ENCODE assay signal across 15 mouse cellular contexts in genomic region chr8:70300881-70301280, GRCm38 (mm10). TPM values are rescaled to one million over a fixed set of nuclear protein-coding genes. Genes with fewer than 3 reads are reported as not detected.
A peak's percentile ranks its signal among the peaks of the same experiment; 100 is the strongest.
DNase-seq lines count a peak whose midpoint lies in the region; ATAC-seq lines count a peak whose summit lies in the region.
"Had no signal": no experiment of that assay in that cellular context is flagged by ENCODE, and none has a peak within 500 bp of the region (broad histone marks: within the 10 kb centered on the region; RNA-seq: fewer than 3 reads in every experiment).

No protein-coding gene starts in this region.

- H3K9ac ChIP-seq in lung, embryonic 15.5 days = no peak overlapping the region
- H3K9ac ChIP-seq in neural tube, embryonic 13.5 days = no peak overlapping the region

- H3K4me1 ChIP-seq in erythroblast, embryonic 14.5 days (ENCODE audit: control insufficient read depth) = peaks cover 37% of the 10 kb centered on the region
- H3K4me1 ChIP-seq in lung, embryonic 15.5 days = peaks cover 25% of the 10 kb centered on the region
- peaks cover 25% of the 10 kb centered on the region for H3K4me1 ChIP-seq in limb, embryonic 10.5 days
- peaks cover 30% of the 10 kb centered on the region for H3K4me1 ChIP-seq in neural tube, embryonic 13.5 days (replicated peaks)

- DNase-seq in lung, postnatal 4 days = no peak
- no peak for DNase-seq in limb, embryonic 10.5 days (ENCODE audit: low spot score)
- DNase-seq in cerebellum, adult 11 months = no peak
- DNase-seq in layer of hippocampus, adult 9-10 months (ENCODE audit: low spot score) = no peak
- DNase-seq: cerebellum, postnatal 10 days; kidney, postnatal 25 days; lung, adult 2 months had no signal

- peaks cover 64% of the 10 kb centered on the region for H3K36me3 ChIP-seq in erythroblast, embryonic 14.5 days (ENCODE audit: control insufficient read depth)
- H3K36me3 ChIP-seq in lung, embryonic 15.5 days = peaks cover 48% of the 10 kb centered on the region
- H3K36me3 ChIP-seq in limb, embryonic 10.5 days = peaks cover 69% of the 10 kb centered on the region
- H3K36me3 ChIP-seq in neural tube, embryonic 13.5 days = peaks cover 56% of the 10 kb centered on the region

- 84% methylated on average over 3 of the region's 3 CpGs for WGBS in lung, embryonic 15.5 days
- 82% methylated on average over 3 of the region's 3 CpGs for WGBS in limb, embryonic 10.5 days
- 77% methylated on average over 3 of the region's 3 CpGs for WGBS in neural tube, embryonic 13.5 days

- H3K9me3 ChIP-seq in erythroblast, embryonic 14.5 days (ENCODE audit: control insufficient read depth, low read length) = no peaks in the 10 kb centered on the region
- H3K9me3 ChIP-seq in lung, embryonic 15.5 days = no peaks in the 10 kb centered on the region
- H3K9me3 ChIP-seq in limb, embryonic 10.5 days (replicated peaks) = no peaks in the 10 kb centered on the region
- no peaks in the 10 kb centered on the region for H3K9me3 ChIP-seq in neural tube, embryonic 13.5 days
- H3K9me3 ChIP-seq: G1E; intestine, embryonic 15.5 days had no signal

- no peak for ATAC-seq in erythroblast, adult 5-6 weeks (replicated peaks; ENCODE audit: low FRiP score, poor library complexity, severe bottlenecking)
- no peak for ATAC-seq in lung, embryonic 15.5 days (ENCODE audit: borderline replicate concordance, extremely low read depth, low FRiP score, low TSS enrichment)
- no peak for ATAC-seq in neural tube, embryonic 13.5 days (ENCODE audit: low read depth)
- ATAC-seq: intestine, embryonic 15.5 days had no signal

- H3K4me2 ChIP-seq in lung, embryonic 15.5 days = peak overlapping the region; percentile 85; the same call in 1 of the 2 replicates
- peak overlapping the region; percentile 96 for H3K4me2 ChIP-seq in neural tube, embryonic 13.5 days

- H3K4me3 ChIP-seq in erythroblast, embryonic 14.5 days (replicated peaks) = peak overlapping the region; percentile 32
- H3K4me3 ChIP-seq in lung, embryonic 15.5 days = no peak overlapping the region
- 0 out of 2 replicates have a peak overlapping the region, but pooled peaks have one; percentile 13 for H3K4me3 ChIP-seq in limb, embryonic 10.5 days
- no peak overlapping the region for H3K4me3 ChIP-seq in neural tube, embryonic 13.5 days

- H3K27ac ChIP-seq in lung, embryonic 15.5 days = no peak overlapping the region
- H3K27ac ChIP-seq in limb, embryonic 10.5 days = no peak overlapping the region
- no peak overlapping the region for H3K27ac ChIP-seq in neural tube, embryonic 13.5 days (replicated peaks)
- H3K27ac ChIP-seq: intestine, embryonic 15.5 days had no signal

- no peaks in the 10 kb centered on the region for H3K27me3 ChIP-seq in erythroblast, embryonic 14.5 days (ENCODE audit: control insufficient read depth)
- no peaks in the 10 kb centered on the region for H3K27me3 ChIP-seq in lung, embryonic 15.5 days
- H3K27me3 ChIP-seq in limb, embryonic 10.5 days (ENCODE audit: low read depth, poor library complexity, severe bottlenecking) = no peaks in the 10 kb centered on the region
- no peaks in the 10 kb centered on the region for H3K27me3 ChIP-seq in neural tube, embryonic 13.5 days
- H3K27me3 ChIP-seq: intestine, embryonic 15.5 days had no signal

RNA-seq across cellular contexts. Expression of gene Ddx49, which starts 1.4 kb away (rescaled TPM):
- polyA plus RNA-seq in erythroblast, embryonic 14.5 days (2012) = 2.8 and 3.8 TPM in 2 replicates
- 15.0 TPM in 2 replicates for total RNA-seq in erythroblast, adult 5-6 weeks (2015; ENCODE audit: low replicate concordance)
- total RNA-seq in erythroblast, adult 5-6 weeks (2017; ENCODE audit: low replicate concordance) = 23.3 and 40.0 TPM in 2 replicates
- 46.0 and 48.0 TPM in 2 replicates for polyA plus RNA-seq in lung, embryonic 15.5 days (2015; fragmentation: Nextera tagmentation; extraction: Ambion mirVana)
- polyA plus RNA-seq in limb, embryonic 10.5 days (2016; fragmentation: Nextera tagmentation; extraction: Ambion mirVana) = 58.9 and 59.4 TPM in 2 replicates
- polyA plus RNA-seq in neural tube, embryonic 13.5 days (2015; fragmentation: Nextera tagmentation; extraction: Ambion mirVana) = 41.9 and 51.9 TPM in 2 replicates

RNA-seq across cellular contexts. Expression of gene Cope, which starts 1.4 kb away (rescaled TPM):
- polyA plus RNA-seq in erythroblast, embryonic 14.5 days (2012) = 32.6 and 34.2 TPM in 2 replicates
- 52.7 and 89.2 TPM in 2 replicates for total RNA-seq in erythroblast, adult 5-6 weeks (2015; ENCODE audit: low replicate concordance)
- 36.9 and 53.7 TPM in 2 replicates for total RNA-seq in erythroblast, adult 5-6 weeks (2017; ENCODE audit: low replicate concordance)
- polyA plus RNA-seq in lung, embryonic 15.5 days (2015; fragmentation: Nextera tagmentation; extraction: Ambion mirVana) = 332 and 336 TPM in 2 replicates
- polyA plus RNA-seq in limb, embryonic 10.5 days (2016; fragmentation: Nextera tagmentation; extraction: Ambion mirVana) = 293 and 321 TPM in 2 replicates
- polyA plus RNA-seq in neural tube, embryonic 13.5 days (2015; fragmentation: Nextera tagmentation; extraction: Ambion mirVana) = 271 and 278 TPM in 2 replicates

RNA-seq across cellular contexts. Expression of gene Cers1, which starts 14.7 kb away (rescaled TPM):
- polyA plus RNA-seq in erythroblast, embryonic 14.5 days (2012) = 0.06 TPM in 1 of 2 replicates, not detected in the other
- total RNA-seq in erythroblast, adult 5-6 weeks (2015; ENCODE audit: low replicate concordance) = not detected in 2 replicates
- 0.43 TPM in 1 of 2 replicates, not detected in the other for total RNA-seq in erythroblast, adult 5-6 weeks (2017; ENCODE audit: low replicate concordance)
- 3.1 and 3.3 TPM in 2 replicates for polyA plus RNA-seq in lung, embryonic 15.5 days (2015; fragmentation: Nextera tagmentation; extraction: Ambion mirVana)
- 3.2 and 4.6 TPM in 2 replicates for polyA plus RNA-seq in limb, embryonic 10.5 days (2016; fragmentation: Nextera tagmentation; extraction: Ambion mirVana)
- polyA plus RNA-seq in neural tube, embryonic 13.5 days (2015; fragmentation: Nextera tagmentation; extraction: Ambion mirVana) = 23.3 and 26.2 TPM in 2 replicates
- total RNA-seq: megakaryocyte-erythroid progenitor cell, adult 5-6 weeks had no signal
- polyA plus RNA-seq: G1E had no signal

RNA-seq across cellular contexts. Expression of gene Homer3, which starts 18.3 kb away (rescaled TPM):
- polyA plus RNA-seq in erythroblast, embryonic 14.5 days (2012) = 0.24 and 0.26 TPM in 2 replicates
- total RNA-seq in erythroblast, adult 5-6 weeks (2015; ENCODE audit: low replicate concordance) = 0.63 and 1.3 TPM in 2 replicates
- 0.68 and 2.5 TPM in 2 replicates for total RNA-seq in erythroblast, adult 5-6 weeks (2017; ENCODE audit: low replicate concordance)
- 70.4 and 73.0 TPM in 2 replicates for polyA plus RNA-seq in lung, embryonic 15.5 days (2015; fragmentation: Nextera tagmentation; extraction: Ambion mirVana)
- 139 and 151 TPM in 2 replicates for polyA plus RNA-seq in limb, embryonic 10.5 days (2016; fragmentation: Nextera tagmentation; extraction: Ambion mirVana)
- polyA plus RNA-seq in neural tube, embryonic 13.5 days (2015; fragmentation: Nextera tagmentation; extraction: Ambion mirVana) = 49.6 and 52.1 TPM in 2 replicates

RNA-seq across cellular contexts. Expression of gene Gdf1, which starts 28.7 kb away (rescaled TPM):
- polyA plus RNA-seq in erythroblast, embryonic 14.5 days (2012) = 0.10 and 0.13 TPM in 2 replicates
- total RNA-seq in erythroblast, adult 5-6 weeks (2015; ENCODE audit: low replicate concordance) = not detected in 2 replicates
- total RNA-seq in erythroblast, adult 5-6 weeks (2017; ENCODE audit: low replicate concordance) = not detected in 2 replicates
- polyA plus RNA-seq in lung, embryonic 15.5 days (2015; fragmentation: Nextera tagmentation; extraction: Ambion mirVana) = 1.0 TPM in 2 replicates
- polyA plus RNA-seq in limb, embryonic 10.5 days (2016; fragmentation: Nextera tagmentation; extraction: Ambion mirVana) = 7.9 and 13.8 TPM in 2 replicates
- 2.4 and 3.3 TPM in 2 replicates for polyA plus RNA-seq in neural tube, embryonic 13.5 days (2015; fragmentation: Nextera tagmentation; extraction: Ambion mirVana)
- total RNA-seq: G1E; megakaryocyte-erythroid progenitor cell, adult 5-6 weeks had no signal
- polyA plus RNA-seq: embryonic facial prominence, embryonic 14.5 days; G1E had no signal

Comparison
In these comparisons a context has a peak if more than half of its experiments do, and no peak if none do; other contexts are left out.
1. H3K4me3 ChIP-seq: peak in erythroblast, embryonic 14.5 days (single experiment) and limb, embryonic 10.5 days (single experiment); none in lung, embryonic 15.5 days (single experiment) and neural tube, embryonic 13.5 days (single experiment).